Mouse (Mus musculus): ENCODE measurements around the gene Tbc1d4.
A peak's percentile ranks its signal among the peaks of the same experiment; 100 is the strongest.

Gene Tbc1d4

DNA sequence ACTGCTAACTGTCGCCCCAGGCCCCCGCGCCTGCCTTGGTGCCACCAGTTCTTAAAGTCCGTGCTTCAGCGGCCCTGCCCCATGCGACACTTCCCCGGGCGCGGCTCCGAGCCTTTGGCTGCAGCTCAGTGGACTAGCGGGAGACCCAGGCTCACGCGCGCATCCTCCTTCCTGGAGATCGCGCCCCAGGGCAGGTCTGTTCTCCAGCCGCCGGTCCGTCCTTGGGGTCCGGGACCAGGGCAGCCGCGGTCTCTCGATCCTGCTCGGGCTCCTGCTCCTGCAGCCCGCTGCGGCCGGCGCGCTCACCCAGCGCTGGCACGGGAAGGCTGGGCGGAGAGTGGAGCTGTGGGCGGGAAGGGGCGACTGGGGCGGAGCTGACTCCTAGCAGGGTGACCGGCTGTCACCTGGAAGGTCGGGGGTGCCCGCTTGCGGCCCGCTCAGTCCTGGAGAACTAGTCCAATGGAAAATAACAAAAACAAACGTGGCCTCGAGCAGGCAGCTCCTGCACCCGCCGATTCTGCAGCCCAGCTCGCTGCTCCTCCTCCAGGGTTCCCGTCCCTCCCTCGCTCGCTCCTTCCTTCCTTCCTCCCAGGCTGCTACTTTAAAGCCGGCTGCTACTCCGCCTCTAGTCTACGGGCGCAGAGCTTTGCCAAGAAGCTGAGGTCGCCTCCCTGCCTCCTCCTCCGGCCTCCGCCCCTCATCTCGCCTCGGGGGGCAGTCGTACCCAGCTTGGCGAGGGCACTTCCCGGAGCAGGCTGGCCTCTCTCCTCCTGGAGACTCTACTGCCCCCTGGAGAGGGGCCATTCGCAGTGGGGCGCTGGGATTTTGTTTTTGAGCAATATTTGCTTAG, at the start of gene Tbc1d4:
Gene Tbc1d4, minus strand, starts transcription at position 673 of the 850 bp plus-strand sequence.
- peak; percentile 64 for DNase-seq

DNA sequence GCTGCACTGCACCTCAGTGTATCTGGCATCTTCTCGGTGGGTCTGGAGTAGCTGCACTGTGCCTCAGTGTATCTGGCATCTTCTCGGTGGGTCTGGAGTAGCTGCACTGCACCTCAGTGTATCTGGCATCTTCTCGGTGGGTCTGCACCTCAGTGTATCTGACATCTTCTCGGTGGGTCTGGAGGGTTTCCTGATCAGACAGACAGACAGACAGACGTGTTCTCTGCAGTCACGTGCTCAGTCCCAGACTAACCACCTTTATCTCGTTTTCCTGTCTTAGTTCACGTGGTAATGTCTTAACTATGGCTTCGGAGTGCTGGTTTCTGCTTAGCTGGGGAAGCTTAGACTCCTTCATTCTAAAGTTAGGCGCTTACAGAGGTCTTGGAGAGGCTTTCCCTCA, 47.3 kb upstream of the Tbc1d4 start:
- DNase-seq = no peak

DNA sequence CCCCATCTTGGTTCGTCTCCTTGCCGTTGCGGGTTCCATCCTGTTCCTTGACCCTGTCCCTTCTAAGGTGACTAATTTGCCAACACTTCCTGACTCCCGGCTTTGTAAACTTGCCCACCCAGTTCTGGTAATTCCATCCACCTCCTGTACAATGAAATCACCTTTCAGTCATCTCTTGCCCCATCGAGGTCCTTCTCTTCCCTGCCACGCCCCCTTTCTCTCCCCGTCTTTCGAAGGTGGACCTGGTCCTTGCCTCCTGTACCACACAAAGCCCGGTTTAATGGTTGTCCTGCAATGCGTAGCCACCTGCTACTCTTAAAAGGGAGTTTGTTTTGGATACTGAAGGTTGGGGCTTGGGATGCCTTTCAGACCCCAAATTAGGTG, 45.5 kb upstream of the Tbc1d4 start:
- no peak for DNase-seq

DNA sequence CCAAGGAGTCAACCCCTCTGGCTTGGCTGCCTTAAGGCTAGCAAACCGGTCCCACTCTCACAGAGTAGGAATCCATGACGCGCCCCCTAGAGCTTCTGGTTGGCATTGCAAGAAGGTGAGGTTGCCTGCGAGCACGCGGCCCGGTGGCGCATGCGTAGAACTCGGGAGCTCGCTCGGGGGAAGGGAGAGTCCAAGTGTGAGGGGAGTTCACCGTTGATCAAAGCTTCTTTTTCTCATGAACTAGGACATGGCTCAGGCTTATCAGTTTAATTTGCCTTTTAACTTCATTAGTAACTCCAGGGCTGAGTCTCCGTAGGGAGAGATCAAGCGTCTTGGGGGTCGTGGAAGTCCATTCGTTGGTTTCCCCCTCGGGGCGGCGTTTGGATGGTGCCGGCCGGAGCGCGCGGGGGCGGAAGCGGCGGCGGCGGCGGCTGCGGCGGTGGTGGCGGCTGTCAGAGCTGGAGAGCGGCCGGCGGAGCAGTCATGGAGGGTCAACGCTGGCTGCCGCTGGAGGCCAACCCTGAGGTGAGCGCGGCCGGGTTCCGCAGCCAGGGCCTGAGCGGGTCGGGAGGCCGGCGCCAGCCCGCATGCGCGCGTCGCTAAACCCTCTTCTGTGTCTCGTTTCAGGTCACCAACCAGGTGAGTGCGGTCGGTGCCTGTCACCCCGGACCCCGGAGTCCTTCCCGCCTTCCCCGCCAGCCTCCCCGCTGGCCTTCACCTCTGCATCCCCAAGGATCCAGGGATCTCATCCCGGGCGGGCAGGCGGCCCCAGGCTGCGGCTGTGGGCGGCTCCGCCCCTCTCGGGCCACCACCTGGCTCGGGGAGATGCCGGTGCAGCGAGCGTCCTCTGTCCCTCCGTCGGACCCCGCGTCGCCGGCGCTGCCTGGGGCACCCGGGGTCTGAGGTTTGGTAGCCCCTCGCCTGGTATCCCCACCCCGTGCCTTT, 44.9 kb upstream of the Tbc1d4 start, which contains the start of gene Uchl3:
Gene Uchl3, plus strand, starts transcription at position 387 of the 945 bp plus-strand sequence.
- DNase-seq = peak; percentile 97

DNA sequence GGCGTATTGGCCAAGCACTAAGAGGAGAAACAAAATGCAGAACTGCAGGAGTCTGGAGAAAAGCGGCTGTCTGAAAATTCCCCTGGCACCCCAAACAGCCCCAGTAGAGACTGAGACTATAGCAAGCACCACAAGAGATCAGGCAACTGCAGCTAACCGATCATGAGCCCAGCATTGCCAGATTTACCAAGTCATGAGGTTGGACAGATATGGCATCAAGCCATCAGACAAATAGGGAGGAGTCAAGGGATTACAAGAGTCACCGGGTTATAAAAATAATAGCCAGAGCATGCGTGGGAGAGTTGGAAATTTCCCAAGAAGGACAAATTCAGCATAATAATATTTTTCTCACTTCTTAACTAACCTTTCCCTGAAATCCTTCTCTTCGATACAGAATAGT, 43.6 kb upstream of the Tbc1d4 start:
- no peak for DNase-seq

DNA sequence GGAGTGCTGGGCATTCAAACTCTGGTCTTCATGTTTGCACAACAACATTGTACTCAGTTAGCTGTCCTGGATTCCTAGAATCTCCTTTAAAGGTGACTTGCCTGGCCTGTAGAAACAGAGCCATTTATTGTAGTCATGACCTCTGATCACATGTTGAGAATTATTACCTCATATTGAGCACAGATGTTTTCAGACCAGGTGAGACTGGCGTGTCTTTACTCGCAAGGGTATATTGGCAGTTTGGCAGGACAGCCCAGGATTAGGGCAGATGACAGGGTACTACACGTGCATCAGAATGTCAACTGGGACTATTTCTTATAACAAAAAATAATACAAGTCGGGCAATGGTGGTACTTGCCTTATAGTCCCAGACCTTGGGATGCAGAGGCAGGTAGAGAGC, 41.6 kb upstream of the Tbc1d4 start:
- no peak for DNase-seq

DNA sequence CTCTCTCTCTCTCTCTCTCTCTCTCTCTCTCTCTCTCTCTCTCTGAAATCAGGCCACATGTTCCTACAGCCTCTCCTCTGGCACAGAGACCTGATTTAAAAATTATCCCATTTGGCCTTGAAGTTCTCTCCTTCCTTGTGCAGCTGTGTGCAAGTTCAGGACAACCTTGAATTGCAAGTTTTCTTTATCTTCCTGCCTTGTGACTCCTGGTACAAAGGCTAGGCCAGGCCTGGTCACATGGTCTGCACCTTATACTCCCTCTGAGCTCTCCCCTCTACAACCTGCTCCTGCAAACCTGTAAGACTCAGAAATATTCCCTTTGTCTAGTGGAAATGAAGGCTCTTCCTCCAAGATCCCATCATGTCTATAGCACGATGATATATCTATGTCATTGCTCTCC, 36.0 kb upstream of the Tbc1d4 start:
- DNase-seq = no peak

DNA sequence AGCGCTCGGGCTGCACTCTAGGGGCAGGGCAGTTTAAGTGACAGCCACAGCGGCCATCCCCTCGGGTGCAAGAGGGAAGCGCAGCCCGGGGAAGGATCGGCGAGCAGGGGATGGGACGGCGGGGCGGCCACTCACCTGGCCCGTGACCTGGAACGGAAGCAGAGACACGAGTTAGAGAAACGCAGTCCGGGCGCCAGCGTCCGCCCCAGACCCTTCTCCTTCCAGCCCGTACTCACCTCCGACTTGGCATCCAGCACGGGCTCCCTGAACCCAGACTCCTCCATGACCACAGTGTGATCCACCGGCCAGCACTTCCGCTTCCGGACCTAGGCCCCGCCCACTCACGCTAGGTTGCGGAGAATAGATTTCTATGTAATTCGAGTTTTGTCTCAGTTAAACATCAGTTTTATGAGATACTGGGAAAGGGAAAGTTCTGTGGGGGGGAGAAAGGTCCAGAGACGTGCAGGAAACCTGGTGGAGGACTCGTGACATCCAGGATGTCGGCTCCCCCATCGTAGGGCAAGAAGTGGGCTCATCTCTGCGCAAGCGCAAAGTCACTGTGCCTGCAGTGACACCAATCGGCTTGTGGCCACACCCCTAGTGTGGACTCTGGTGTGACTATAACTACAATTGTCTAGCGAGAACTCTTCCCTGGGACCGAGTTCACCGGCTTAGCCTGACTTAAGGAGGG, 31.3 kb upstream of the Tbc1d4 start, which contains the start of gene Commd6:
Gene Commd6, minus strand, starts transcription at position 534 of the 691 bp plus-strand sequence.
- peak; percentile 90 for DNase-seq

DNA sequence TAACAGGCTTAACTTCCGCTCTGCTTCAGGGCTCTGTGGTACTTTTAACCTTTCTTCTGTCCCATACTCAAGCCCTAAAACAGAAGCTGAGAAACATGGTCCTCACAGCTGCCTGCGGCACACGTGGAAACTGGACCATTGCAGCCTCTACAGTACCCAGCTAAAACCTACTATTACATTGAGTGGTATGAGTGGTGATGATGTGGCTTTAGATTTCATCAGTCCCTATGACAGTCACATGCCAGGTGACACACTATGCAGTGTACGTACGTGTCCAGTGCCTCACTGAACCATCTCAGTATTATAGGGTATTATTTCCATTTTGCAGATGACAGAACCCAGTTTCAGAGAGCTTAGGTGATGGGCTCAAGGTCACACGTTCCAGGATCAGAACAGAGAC, 28.4 kb upstream of the Tbc1d4 start:
- no peak for DNase-seq

DNA sequence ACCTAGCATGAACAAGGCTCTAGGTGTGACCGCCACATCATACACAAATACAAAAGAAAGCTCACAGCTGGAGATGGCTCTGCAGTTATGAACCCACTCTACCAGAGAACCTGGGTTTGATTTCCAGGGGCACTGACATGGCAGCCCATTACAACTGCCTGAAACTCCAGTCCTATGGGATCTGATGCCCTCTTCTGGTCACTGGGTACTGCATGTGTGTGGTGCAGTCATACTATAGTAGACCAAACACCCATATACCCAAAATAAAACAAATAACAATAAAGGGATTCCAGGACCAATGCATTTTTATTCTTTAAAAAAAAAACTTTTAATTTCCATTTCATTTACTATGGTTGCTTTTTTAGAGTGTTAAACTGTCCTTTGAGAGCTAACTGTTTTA, 26.8 kb upstream of the Tbc1d4 start:
- no peak for DNase-seq

DNA sequence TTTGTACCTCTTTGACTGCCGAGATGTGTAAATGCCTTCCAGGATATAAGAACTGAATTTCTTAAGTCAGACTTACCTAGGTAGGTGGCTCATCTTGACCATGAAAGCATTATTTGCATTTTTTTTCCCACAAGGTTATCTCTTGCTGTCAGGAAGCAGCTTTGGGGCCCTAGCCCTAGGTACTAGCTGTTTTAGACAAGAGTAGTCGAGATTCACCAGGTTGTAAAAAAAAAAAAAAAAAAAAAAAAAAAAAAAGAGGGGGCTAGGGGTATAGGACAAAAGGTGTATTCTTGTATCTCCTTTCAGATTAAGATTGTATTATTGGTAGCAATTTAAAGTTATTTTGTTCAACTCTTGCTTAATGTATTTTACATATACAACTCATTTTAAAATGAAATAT, 21.6 kb upstream of the Tbc1d4 start:
- no peak for DNase-seq

DNA sequence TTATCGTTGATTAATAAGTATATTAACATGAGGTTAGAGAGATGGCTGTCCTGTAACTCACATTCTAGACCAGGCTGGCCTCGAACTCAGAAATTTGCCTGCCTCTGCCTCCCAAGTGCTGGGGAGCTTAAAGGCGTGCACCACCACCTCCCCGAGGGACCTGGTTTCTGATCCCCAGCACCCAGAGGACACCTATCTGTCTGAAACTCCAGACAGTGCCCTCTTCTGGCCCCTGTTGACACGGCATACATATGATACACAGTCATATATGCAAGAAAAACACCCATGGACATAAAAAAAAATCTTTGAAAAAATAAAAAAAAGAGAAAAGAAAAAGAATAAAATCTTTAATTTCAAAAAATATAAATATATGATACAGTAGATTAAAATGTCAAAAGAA, 8.7 kb upstream of the Tbc1d4 start:
- no peak for DNase-seq

DNA sequence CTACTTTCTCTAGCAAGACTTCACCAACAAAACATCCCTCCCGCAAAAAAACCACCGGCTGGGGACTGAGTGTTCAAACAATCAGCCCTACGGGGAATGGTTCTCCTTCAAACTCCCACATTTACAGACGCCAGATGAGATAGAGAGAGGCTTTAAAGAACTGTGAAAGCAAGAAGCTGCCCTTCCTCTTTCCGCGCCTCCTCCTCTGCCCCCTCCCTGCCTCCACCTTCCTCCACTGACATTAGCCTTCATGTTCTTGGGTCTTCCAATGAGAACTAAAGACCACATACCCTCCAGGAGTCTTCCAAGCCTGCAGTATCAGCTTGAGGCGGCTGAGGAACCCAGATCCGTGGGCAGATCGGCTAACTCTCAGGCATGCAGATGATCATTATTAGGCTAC, 7.2 kb upstream of the Tbc1d4 start:
- no peak for DNase-seq

DNA sequence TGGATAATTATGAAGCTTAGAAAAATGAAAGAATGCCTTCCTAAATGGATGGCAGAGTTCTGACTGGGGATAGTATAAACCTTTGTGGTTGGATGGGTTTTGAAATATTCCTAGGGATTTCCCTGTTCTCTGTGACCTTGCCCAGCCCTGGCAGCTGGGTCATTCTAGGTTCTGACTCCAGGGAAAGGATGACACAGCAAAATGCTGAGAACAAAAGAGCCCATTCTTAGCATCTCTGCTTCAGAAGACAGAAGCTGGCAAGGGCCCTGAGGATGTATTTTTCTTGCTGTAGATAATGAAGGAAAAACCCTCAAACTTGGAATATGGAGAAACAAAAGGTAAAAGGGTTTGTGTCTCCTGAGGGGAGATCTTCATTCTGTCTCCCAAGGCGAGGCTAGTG, 4.2 kb upstream of the Tbc1d4 start:
- no peak for DNase-seq

DNA sequence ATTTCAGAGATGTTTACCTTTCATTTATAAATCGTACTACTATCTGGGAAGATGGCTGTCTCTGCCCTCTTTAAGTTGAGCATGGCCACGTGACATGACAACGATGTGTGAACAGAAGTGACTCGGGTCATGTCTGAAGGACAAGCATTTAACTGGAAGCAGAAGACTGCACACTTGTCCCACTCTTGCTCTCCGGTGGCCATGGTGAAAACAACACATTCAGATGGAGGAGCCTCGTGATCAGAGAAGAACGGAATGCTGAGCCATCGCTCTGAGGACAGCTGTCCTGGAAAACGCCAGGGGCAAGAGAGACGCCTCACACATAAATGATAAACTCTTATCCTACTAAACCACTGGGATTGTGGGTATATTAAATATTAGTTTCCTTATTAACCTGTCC, 1.7 kb upstream of the Tbc1d4 start:
- no peak for DNase-seq

DNA sequence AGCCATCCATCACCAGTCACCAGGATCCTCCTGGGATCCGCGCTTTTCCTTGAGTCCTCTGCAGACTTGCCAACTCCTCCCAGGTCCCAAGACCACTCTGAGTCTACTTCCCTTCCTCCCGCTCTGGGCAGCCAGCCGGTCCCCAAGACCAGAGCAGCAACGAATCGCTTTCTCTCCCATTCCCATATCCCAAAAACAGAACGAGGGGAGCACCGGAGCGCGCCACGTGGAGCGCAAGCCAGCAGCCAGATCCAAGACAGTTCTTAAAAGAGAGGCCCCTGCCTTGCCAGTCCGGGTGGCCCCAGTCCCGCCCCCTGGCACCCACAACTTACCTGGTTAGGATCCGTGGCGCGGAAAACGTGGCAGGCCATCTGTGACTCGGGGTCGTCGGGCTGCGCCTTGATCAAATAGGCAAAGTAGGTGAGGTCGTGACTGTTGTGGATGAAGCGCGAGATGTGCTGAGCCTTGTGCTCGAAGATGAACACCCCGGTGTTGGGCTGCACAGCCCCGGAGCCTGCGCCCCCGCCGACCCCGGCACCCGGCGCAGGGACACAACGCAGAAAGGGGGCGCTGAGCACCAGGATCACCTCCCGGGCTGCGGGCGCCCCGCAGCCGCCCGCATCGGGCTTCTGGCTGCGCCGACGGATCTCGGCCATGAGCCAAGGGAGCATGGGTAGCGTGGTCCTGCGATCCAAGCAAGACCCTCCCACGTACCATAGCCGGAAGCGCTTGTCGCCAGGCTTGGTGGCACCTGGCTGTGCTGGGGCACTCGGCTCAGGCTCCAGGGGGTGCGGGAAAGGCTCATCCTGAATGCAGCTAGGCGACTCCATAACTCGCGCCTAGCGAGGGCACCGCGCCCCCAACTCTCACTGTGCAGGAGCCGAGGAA, 1.1 kb downstream of the Tbc1d4 start:
- peak; percentile 45 for DNase-seq

DNA sequence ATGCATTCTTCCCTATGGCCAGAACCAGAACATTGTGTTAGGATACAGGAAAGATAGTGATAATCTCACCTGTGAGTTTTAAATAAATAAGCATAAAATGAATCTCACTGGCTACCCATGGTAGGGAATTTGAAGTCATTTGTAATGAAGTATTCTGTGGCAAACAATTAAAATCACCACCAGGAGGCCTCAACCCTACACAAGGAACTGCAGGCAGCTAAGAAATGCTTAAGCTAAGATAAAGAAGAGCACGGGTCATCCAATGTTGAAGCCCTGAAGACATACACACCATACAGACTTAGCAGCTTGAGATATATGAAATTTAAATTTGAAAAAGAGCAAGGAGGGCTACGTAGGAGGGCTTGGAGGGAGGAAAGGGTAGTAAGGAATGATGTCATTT, 3.1 kb downstream of the Tbc1d4 start:
- no peak for DNase-seq

DNA sequence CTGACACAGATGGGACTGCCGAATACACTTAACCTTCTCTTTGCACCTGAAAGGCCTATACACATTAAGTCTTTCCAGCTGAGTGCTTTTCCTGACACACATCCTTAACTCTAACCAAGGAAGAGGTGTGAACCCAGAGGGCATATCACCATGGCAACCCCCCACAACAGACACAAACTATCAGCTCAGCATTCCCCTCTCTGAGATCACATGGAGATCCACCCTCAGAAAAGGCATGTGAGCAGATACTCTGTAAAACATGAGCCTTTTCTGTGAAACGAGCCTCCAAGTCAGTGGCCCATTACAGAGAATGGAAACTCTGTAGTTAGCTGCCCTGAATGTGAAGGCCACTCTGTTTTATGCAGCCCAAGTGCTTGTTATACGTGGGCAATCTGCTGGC, 6.1 kb downstream of the Tbc1d4 start:
- DNase-seq = no peak

DNA sequence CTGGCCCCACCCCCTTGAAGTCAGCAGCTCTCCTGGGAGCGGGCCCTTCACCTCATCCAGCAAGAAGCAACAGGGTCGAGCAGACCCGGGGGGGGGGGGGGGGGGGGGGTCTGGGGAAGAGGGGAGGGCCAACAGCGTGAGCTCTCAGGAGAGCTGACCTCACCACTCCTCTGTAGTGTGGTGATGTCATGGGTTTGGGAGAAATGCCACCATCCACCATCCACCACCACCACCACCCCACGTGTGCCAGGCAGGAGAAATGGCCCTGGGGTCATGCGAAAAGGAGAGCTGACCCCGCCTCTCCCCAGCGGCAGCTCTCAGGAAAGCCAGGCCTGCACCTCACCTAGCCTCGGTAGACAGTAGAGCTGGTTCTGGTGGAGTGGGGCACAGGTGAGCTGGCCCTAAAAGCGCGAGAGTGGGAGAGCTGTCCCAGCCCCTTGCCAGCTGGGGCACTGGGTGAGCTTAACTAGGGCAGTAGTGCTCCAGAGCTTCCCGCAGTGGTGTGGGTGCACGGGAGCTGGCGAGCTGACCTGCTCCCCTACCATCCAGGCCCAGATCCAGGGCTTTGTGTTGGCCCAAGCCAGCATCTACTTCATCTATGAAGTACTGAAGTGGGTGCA, 11.8 kb downstream of the Tbc1d4 start:
- no peak for DNase-seq

DNA sequence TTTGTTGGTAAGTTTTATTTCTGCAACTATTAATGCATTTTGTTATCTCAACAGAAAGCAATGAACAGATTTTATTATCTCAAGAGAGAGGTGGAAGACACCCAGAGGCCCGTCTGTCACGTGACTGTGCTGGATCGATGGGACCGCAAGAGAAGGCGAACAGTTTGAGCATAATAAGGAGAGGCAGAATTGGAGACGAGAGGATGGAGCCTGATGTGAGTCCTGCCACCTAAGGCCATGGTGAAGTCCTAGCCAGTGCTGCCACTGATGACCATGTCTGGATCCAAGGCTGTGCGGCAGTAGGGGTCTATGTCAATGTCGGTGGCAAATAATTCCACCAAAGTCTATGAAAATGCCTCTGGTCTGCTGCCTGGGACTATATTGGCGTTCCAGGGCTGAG, 12.3 kb downstream of the Tbc1d4 start:
- DNase-seq = no peak

DNA sequence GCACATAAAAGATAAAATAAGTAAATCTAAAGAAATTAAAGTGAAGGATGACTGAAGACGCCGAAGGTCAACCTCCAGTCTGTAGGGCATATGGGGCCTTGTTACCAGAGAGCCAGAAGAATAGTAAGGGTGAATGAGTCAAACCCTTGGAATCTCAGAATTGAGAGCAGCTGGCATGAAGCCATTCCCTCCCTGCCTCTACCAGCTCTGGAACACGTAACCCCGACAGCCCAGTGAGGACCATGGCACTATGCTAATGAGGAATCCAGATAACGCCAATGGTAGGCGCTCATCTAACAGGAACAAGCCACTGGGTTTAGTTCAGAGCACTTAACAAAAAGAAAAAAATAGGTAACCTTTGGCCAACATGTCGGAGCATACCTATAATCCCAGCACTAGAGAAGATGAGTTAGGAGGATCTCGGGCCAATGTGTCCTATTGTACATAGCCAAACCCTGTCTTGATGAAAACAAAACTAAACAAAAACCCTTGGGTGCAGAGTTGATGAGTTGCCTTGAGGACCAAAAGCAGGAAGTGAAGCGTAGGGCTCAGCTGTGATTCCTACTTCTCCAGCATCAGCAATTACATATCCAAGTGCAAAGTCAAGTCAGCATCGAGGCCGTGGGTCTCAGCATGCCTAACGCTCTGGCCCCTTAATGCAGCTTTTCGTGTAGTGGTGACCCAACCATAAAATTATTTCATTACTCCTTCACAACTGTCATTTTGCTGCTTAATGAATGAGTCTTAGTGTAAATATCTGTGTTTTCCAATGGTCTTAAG, 13.5 kb downstream of the Tbc1d4 start:
- no peak for DNase-seq
